Mouse (Mus musculus) liver, embryonic 13.5 days (tissue): ENCODE measurements around the gene Kcnip3. TPM values are rescaled to one million over a fixed set of nuclear protein-coding genes. Genes with fewer than 3 reads are reported as not detected.
A peak's percentile ranks its signal among the peaks of the same experiment; 100 is the strongest.

Experiments
- ATAC-seq: fragments of 200-750 bp; cut with Nextera tagmentation; 2 replicates; pipeline ENCODE4 v1.8.0; 2017; ENCODE audit warnings: low read depth, mild to moderate bottlenecking, moderate number of reproducible peaks, moderate library complexity
- DNase-seq: peaks from one replicate; pipeline ENCODE4 v3.0.0; 2022
- H3K27ac ChIP-seq: fragments of 300-500 bp; sonication (generic); 2 replicates; pipeline ENCODE4 v1.5.1; 2015; ENCODE audit warnings: moderate library complexity, mild to moderate bottlenecking, inconsistent platforms
- H3K27me3 ChIP-seq: fragments of 300-500 bp; sonication (generic); 2 replicates; pipeline ENCODE4 v1.6.1; 2015; ENCODE audit warnings: mild to moderate bottlenecking, inconsistent platforms
- H3K36me3 ChIP-seq: fragments of 300-500 bp; sonication (generic); 2 replicates; pipeline ENCODE4 v1.6.1; 2015; ENCODE audit warnings: mild to moderate bottlenecking, inconsistent platforms
- H3K4me1 ChIP-seq: fragments of 300-500 bp; sonication (generic); replicated peaks from 2 replicates; pipeline ENCODE4 v1.6.1; 2015; ENCODE audit warnings: inconsistent platforms
- H3K4me2 ChIP-seq: fragments of 300-500 bp; sonication (generic); 2 replicates; pipeline ENCODE4 v1.6.1; 2015; ENCODE audit warnings: inconsistent platforms, mild to moderate bottlenecking, moderate library complexity
- H3K4me3 ChIP-seq: fragments of 300-500 bp; sonication (generic); replicated peaks from 2 replicates; pipeline ENCODE4 v1.5.1; 2015; ENCODE audit warnings: mild to moderate bottlenecking, inconsistent platforms
- H3K9ac ChIP-seq: fragments of 300-500 bp; sonication (generic); 2 replicates; pipeline ENCODE4 v1.6.1; 2015; ENCODE audit warnings: mild to moderate bottlenecking, inconsistent platforms
- H3K9me3 ChIP-seq: fragments of 300-500 bp; sonication (generic); replicated peaks from 2 replicates; pipeline ENCODE4 v1.6.1; 2016; ENCODE audit warnings: inconsistent platforms
- WGBS: fragments of 180-500 bp; shearing (Covaris S2); methylation state at CpG from one replicate; pipeline ENCODE4 v1.1.7; 2015; ENCODE audit not compliant: insufficient replicate concordance; 5-methylcytosine and 5-hydroxymethylcytosine counted together
- polyA plus RNA-seq: library from polyadenylated mRNA; unstranded; fragments of >200 nt; fragmentation: Nextera tagmentation; extraction: Ambion mirVana; gene quantifications from 2 replicates; pipeline ENCODE4 v1.2.1, GENCODE M21; 2015

Gene Kcnip3
- 0.27 and 0.33 TPM in 2 replicates for polyA plus RNA-seq

DNA sequence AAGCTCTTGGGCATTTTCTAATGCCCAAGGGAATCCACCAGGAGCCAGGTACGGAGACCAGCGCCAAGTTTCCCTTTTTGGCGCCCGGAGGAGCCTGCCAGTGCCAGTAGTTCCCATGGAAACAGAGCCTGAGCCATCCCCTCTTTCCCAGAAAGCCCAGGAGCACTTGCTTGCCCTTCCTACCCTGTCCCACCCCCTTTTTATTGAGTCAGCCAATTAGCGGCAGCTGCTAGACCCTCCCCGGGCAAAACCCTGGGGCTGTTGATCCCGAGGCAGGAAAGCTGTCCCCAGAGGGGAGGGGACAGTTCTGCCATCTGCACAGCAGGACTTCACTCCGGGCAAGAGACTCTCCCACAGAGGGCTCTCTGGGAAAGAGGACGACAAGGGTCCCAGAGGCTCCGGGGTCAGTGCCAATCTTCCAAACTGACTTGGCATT, at the start of gene Kcnip3:
Gene Kcnip3 (minus strand): TSS at position 89 of the 436 bp plus-strand sequence.
- WGBS = 23% methylated on average over 10 of the region's 10 CpGs
- Histone ChIP-seq H3K4me1 (peaks cover 14% of the 10 kb centered on the region), H3K36me3 (no peaks in the 10 kb centered on the region), H3K9me3 (no peaks in the 10 kb centered on the region), H3K27me3 (peaks cover 33% of the 10 kb centered on the region), H3K4me3 (peak within 1 kb of the TSS; percentile 19; the same call in 1 of the 2 replicates), H3K4me2 (peak within 1 kb of the TSS; percentile 45), H3K27ac (no peak within 1 kb of the TSS), H3K9ac (no peak within 1 kb of the TSS)
- DNase-seq = no peak
- no peak for ATAC-seq

DNA sequence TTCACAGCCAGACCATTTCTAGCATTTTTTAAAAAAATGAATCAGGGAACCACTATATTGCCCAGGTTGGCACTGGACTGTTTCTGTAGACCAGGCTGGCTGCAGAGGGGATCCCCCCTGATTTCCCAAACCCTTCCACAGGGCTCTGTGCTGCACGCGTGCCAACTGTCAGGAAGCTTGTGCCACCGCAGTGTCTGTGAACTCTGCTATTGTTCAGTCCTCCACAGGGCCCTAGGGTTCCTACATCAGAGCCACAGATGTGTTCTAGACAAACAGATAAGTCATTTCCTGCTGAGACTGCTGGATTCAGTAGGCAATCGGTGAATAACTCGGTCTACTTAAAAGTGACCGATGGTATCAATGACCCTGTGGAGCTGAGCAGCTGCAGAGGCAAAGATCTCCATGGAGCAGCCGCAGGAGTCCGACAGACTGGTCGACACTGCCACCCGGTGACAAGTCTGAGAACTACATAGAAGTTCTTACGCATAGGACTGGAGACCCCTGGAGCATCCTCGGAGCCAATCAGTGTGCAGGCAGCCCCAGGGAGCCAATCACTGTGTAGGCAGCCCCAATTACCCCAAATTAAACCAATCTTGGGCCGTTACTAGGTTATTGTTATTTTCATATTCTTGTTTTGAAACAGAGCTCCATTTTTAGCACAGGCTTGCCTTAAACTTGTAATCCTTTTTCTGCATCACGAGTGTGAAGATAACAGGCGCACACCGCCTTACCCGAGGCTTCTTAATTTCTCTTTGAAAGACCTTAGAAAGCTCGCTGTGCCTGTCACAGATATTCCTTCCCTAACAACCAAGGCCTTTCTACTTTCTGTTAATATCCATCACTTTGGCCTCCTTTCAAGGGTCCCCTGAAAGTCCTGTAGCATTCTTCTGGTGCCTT, 37.4 kb upstream of the Kcnip3 start:
- ATAC-seq = peak; percentile 79
- Histone ChIP-seq H3K4me3 (no peak overlapping the region), H3K9ac (no peak overlapping the region), H3K27ac (no peak overlapping the region), H3K9me3 (no peaks in the 10 kb centered on the region), H3K27me3 (peaks cover 10% of the 10 kb centered on the region), H3K4me2 (peak overlapping the region; percentile 15; the same call in 1 of the 2 replicates), H3K4me1 (no peaks in the 10 kb centered on the region), H3K36me3 (no peaks in the 10 kb centered on the region)
- 14% methylated on average over 18 of the region's 18 CpGs for WGBS
- DNase-seq = peak; percentile 53

DNA sequence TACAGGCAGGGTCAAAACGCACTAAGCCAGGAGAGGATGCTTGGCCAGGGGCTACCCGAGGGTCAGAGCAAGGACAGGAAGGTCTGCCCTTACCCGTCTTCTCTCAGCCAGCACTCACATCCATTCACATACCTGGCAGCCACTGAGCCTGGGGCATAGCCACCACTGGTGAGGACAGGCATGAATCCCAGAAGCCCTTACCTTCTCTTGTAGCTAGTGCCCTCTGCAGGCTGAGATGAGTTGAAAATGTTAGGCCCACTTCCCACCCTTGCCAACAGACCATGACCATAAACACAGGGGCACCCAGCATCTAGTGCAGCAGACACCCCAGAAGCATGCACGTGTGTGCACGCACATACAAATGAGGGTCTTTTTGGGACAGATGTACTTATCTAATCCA, 29.2 kb upstream of the Kcnip3 start:
- Histone ChIP-seq H3K4me3 (no peak overlapping the region), H3K9me3 (no peaks in the 10 kb centered on the region), H3K36me3 (no peaks in the 10 kb centered on the region), H3K4me2 (no peak overlapping the region), H3K4me1 (peaks cover 15% of the 10 kb centered on the region), H3K9ac (no peak overlapping the region), H3K27me3 (0 out of 2 replicates have a peak, but pooled peaks cover 8% of the 10 kb centered on the region), H3K27ac (no peak overlapping the region)
- 41% methylated on average over 5 of the region's 5 CpGs for WGBS
- no peak for DNase-seq
- no peak for ATAC-seq

DNA sequence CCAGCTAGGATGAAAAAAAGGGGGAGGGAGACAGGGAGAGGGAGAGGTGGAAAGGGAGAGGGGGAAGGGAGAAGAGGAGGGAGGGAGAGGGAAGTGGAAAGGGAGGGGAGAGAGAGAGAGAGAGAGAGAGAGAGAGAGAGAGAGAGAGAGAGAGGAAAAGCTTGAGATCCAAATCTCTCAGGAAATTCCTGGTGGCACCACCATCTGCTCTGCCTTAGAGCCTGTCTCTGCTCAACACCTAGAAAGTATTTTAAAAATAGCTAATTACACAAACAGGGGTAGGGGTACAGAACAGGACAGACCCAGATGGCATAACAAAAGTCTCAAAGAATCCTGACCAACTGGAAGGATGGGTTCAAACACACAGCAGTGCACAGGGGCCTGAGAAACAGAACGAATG, 28.6 kb upstream of the Kcnip3 start:
- Histone ChIP-seq H3K27me3 (0 out of 2 replicates have a peak, but pooled peaks cover 9% of the 10 kb centered on the region), H3K4me1 (peaks cover 15% of the 10 kb centered on the region), H3K4me3 (no peak overlapping the region), H3K36me3 (no peaks in the 10 kb centered on the region), H3K4me2 (no peak overlapping the region), H3K27ac (no peak overlapping the region), H3K9ac (no peak overlapping the region), H3K9me3 (no peaks in the 10 kb centered on the region)
- WGBS = 50% methylated on average over 1 of the region's 1 CpGs
- no peak for DNase-seq
- ATAC-seq = no peak

DNA sequence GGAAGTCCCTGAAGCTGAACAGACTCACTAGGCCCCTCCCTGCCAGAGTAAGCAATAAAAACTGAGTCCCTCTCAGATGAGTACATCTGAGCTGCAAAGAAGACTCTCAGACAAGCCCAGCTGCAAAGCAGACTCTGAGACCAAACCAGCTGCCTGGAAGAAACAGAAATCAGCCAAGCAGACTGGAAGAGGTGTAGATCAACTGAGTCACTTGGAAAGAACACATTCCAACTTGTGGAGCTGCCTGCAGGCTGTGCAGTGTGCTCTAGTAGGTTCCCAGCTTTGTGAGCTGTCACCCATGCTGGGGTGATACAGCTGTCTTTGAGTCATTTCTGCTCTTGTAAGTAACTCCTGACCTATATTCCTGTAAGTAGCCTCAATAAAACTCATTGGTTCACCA, 27.8 kb upstream of the Kcnip3 start:
- H3K36me3 ChIP-seq = no peaks in the 10 kb centered on the region
- 0 out of 2 replicates have a peak, but pooled peaks cover 11% of the 10 kb centered on the region for H3K27me3 ChIP-seq
- no peak for ATAC-seq
- H3K4me2 ChIP-seq = no peak overlapping the region
- DNase-seq = no peak
- H3K4me1 ChIP-seq = peaks cover 15% of the 10 kb centered on the region
- H3K9ac ChIP-seq = no peak overlapping the region
- no peaks in the 10 kb centered on the region for H3K9me3 ChIP-seq
- no peak overlapping the region for H3K4me3 ChIP-seq
- H3K27ac ChIP-seq = no peak overlapping the region

DNA sequence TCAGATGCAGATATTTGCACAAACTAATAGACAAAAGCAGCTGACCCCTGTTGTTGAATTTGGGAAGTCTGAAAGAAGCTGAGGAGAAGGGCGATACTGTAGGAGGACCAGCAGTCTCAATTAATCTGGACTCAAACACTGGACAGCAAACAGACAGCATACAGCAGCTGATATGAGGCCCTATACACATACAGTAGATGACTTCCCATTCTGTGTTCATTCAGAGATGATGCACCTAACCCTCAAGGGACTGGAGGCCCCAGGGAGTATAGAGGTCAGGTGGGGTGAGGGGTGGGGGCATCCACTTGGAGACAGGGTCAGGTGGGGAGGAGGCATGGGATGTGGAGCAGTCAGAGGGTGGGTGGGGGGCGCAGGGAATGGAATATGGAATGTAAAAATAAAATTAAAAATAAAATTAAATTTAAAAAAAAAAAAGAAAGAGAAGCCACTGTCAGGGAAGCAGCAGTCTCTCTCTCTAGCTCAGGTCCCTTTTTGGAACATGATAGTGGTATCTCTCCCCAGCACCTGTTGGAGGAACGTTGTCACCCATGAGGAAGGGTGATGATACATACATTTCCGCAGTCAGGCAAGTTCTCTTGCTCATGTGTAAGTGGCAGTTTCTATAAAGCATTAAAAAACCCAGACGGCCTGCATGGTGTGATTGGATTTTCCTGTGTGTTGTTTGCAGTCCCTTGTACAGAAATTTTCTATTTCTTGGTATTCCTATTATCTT, 26.6 kb upstream of the Kcnip3 start:
- H3K4me2 ChIP-seq = peak overlapping the region; percentile 24
- H3K4me1 ChIP-seq = peaks cover 15% of the 10 kb centered on the region
- H3K9me3 ChIP-seq = no peaks in the 10 kb centered on the region
- H3K9ac ChIP-seq = no peak overlapping the region
- peak; percentile 92 for ATAC-seq
- WGBS = 40% methylated on average over 5 of the region's 5 CpGs
- H3K27me3 ChIP-seq = peaks cover 14% of the 10 kb centered on the region
- DNase-seq = peak; percentile 56
- no peak overlapping the region for H3K4me3 ChIP-seq
- H3K27ac ChIP-seq = peak overlapping the region; percentile 80
- H3K36me3 ChIP-seq = no peaks in the 10 kb centered on the region

DNA sequence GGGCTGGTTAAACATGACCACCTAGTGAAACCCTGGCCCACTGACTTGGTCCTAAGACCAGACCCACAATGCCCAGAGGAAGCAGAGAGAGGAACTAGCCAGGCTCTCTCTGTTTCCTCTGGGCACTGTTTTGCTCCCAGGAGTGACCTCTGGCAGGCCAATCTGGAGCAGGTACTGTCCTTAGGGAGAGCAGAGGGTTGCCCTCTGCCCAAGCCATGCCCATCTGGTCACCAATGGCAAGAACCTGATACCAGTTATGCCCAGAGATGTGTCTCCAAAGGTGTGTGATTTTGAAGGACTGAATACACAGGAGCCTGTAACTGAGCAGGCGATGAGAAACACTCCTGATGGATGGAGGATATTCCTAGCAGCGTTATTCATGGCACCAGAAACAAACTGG, 19.8 kb upstream of the Kcnip3 start:
- no peak overlapping the region for H3K9ac ChIP-seq
- H3K9me3 ChIP-seq = no peaks in the 10 kb centered on the region
- no peak for DNase-seq
- no peak overlapping the region for H3K4me2 ChIP-seq
- H3K4me3 ChIP-seq = no peak overlapping the region
- peaks cover 75% of the 10 kb centered on the region for H3K27me3 ChIP-seq
- no peaks in the 10 kb centered on the region for H3K4me1 ChIP-seq
- H3K36me3 ChIP-seq = no peaks in the 10 kb centered on the region
- no peak for ATAC-seq
- 48% methylated on average over 2 of the region's 2 CpGs for WGBS
- no peak overlapping the region for H3K27ac ChIP-seq

DNA sequence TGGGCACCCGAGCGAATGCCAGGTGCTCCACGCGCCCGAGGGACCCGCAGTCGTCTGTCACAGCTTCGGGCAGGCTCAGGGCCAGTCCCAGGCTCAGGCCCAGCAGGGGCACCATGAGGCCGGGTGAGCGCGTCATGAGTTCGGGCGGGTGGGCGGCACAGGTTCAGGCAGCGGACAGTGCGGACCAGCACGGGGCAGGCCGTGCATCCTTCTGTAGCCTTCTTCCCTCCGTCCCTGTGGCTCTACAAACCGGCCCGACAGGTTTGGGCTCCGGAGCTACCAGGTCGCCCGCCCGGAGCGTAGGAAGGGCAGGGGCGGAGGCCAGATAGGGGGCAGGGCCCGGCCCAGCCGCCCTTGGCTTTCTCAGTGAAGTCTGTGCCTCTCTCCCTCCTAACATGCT, 19.3 kb upstream of the Kcnip3 start, which contains the start of gene Prom2:
Gene Prom2 (minus strand): TSS at position 283 of the 400 bp plus-strand sequence.
- Histone ChIP-seq H3K36me3 (no peaks in the 10 kb centered on the region), H3K4me3 (no peak within 1 kb of the TSS), H3K9ac (no peak within 1 kb of the TSS), H3K9me3 (no peaks in the 10 kb centered on the region), H3K4me2 (no peak within 1 kb of the TSS), H3K4me1 (no peaks in the 10 kb centered on the region), H3K27me3 (peaks cover 75% of the 10 kb centered on the region), H3K27ac (no peak within 1 kb of the TSS)
- ATAC-seq (no peak), DNase-seq (no peak)
- WGBS = 12% methylated on average over 29 of the region's 29 CpGs

DNA sequence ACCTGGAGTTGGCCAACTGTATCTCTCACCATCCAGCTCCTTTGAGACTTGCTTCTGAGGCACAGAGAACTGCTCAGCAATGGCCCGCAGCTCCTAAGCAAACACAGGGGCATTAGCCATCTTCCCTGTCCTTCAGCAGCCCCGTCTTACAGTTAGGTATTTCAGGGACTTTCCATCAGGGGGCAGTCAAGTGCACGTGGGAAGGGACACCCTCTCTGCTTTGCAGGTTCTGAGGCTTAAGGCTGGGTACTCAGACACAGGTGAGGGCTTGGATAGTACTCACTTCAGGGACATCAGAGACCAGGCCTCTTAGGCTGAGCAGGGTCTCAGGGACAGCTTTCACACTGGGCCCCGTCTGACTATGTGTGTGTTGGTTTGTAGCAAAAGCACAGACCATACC, 17.6 kb upstream of the Kcnip3 start:
- H3K9ac ChIP-seq = no peak overlapping the region
- no peak overlapping the region for H3K4me3 ChIP-seq
- ATAC-seq (no peak), DNase-seq (no peak)
- no peak overlapping the region for H3K27ac ChIP-seq
- no peak overlapping the region for H3K4me2 ChIP-seq
- no peaks in the 10 kb centered on the region for H3K4me1 ChIP-seq
- H3K36me3 ChIP-seq = no peaks in the 10 kb centered on the region
- 17% methylated on average over 4 of the region's 4 CpGs for WGBS
- H3K9me3 ChIP-seq = no peaks in the 10 kb centered on the region
- H3K27me3 ChIP-seq = peaks cover 72% of the 10 kb centered on the region

DNA sequence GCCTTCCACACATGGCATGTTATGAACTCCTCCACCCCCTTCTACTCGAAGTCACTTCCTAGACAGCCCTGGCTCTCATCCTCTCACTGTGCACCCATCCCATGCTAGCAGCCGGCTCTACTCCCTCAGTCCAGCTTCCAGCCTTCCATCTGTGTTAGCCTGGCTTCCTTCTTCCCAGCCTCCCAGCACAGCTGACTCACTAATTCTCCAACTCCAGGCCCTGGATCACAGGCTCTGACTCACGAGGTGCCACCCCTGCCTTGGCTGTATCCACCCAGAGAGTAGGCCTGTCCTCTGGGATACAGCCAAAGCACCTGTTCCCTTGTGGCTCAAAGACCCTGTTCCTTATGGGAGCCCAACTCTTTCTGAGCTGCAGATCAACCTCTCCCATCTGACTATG, 15.7 kb upstream of the Kcnip3 start:
- Histone ChIP-seq H3K36me3 (no peaks in the 10 kb centered on the region), H3K9ac (no peak overlapping the region), H3K27me3 (peaks cover 55% of the 10 kb centered on the region), H3K4me2 (no peak overlapping the region), H3K4me1 (no peaks in the 10 kb centered on the region), H3K9me3 (no peaks in the 10 kb centered on the region), H3K4me3 (no peak overlapping the region), H3K27ac (no peak overlapping the region)
- ATAC-seq = no peak
- DNase-seq = no peak
- WGBS = 41% methylated on average over 3 of the region's 3 CpGs

DNA sequence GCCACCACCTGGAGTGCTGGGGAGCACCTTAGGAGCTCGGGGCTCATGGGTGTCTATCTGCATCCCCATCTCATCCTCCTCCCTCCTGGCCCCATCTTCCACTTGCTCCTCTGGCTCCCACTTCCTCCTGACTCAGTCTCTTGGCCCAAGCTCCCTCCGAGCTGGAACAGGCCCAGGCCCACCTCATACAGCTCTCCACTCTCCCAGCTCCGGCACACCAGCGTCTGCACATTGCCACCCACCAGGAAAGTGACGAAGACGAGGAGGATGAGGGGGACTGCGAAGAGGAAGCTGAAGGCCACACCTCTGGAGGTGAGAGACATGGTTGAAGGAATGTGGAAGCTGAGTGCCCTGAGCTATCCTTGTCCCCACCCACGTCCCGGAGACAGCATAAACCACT, 13.5 kb upstream of the Kcnip3 start:
- Histone ChIP-seq H3K4me1 (no peaks in the 10 kb centered on the region), H3K4me3 (no peak overlapping the region), H3K4me2 (no peak overlapping the region), H3K9me3 (no peaks in the 10 kb centered on the region), H3K27me3 (peaks cover 34% of the 10 kb centered on the region), H3K27ac (no peak overlapping the region), H3K9ac (no peak overlapping the region), H3K36me3 (no peaks in the 10 kb centered on the region)
- DNase-seq (no peak), ATAC-seq (no peak)
- 55% methylated on average over 9 of the region's 9 CpGs for WGBS
